Mouse (Mus musculus): ENCODE measurements around the gene Mcfd2. TPM values are rescaled to one million over a fixed set of nuclear protein-coding genes. Genes with fewer than 3 reads are reported as not detected.

Gene Mcfd2
- polyA plus RNA-seq, 1 experiment from 2014 or later = 81.3 TPM

DNA sequence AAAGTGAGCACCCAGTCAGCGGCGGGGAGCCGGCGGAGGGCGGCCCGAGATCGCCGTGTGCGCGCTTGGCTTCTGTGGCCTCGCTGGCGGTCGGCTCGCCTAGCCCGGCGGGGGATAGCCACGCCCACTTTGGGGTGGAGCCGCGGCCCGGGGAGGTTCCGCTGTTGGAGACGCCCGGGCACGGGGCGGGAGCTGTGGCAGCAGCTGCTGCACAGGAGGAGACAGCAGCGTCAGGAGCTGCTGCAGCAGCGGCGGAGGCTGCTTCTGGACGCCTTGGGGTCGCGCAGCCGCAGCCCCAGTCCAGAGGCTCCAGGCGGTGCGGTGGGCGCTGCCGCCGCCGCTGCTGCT is 16.9 kb upstream of the Mcfd2 start, which contains the start of gene Ttc7:
Gene Ttc7 (plus strand): TSS at position 181 of the 348 bp plus-strand sequence.
- H3K4me3 ChIP-seq (ENCODE audit: control insufficient read depth in 1 of 2, insufficient read depth in 1 of 2, low read depth in 1 of 2, low read length in 2 of 2) = peak within 1 kb of the TSS; percentile 64 to 69
- 0% methylated on average over 27 of the region's 38 CpGs for WGBS
- ATAC-seq (ENCODE audit: insufficient number of reproducible peaks, insufficient read depth, low FRiP score, low read depth) = peak; percentile 93
- H3K27me3 ChIP-seq (ENCODE audit: control insufficient read depth, insufficient read depth, low read length) = peaks cover 24% of the 10 kb centered on the region
- peak within 1 kb of the TSS; percentile 58 to 84; a peak in 3 of 4 replicates for H3K27ac ChIP-seq (replicated peaks in 1 of 2; ENCODE audit: control insufficient read depth in 1 of 2, insufficient read depth in 1 of 2, low read depth in 2 of 2, low read length in 2 of 2)
- peak within 1 kb of the TSS; percentile 82 for H3K9ac ChIP-seq (ENCODE audit: low read length)
- H3K4me2 ChIP-seq (ENCODE audit: low read length) = peak within 1 kb of the TSS; percentile 97
- H3K9me3 ChIP-seq (ENCODE audit: control insufficient read depth, low read length) = no peaks in the 10 kb centered on the region
- no peaks in the 10 kb centered on the region for H3K36me3 ChIP-seq (ENCODE audit: control insufficient read depth, insufficient read depth, low read length)
- H3K4me1 ChIP-seq (ENCODE audit: control insufficient read depth in 2 of 2, insufficient read depth in 2 of 2, low read length in 2 of 2) = peaks cover 3 to 16% of the 10 kb centered on the region in 2 experiments; a peak in 2 of 4 replicates

- WGBS = under 1% methylated on average over 44 of the region's 44 CpGs
- Histone ChIP-seq H3K4me3 (ENCODE audit: control insufficient read depth in 1 of 2, insufficient read depth in 1 of 2, low read depth in 1 of 2, low read length in 2 of 2) (peak overlapping the region; percentile 64 to 69), H3K4me1 (ENCODE audit: control insufficient read depth in 2 of 2, insufficient read depth in 2 of 2, low read length in 2 of 2) (peaks cover 3 to 16% of the 10 kb centered on the region in 2 experiments; a peak in 2 of 4 replicates), H3K27ac (replicated peaks in 1 of 2; ENCODE audit: control insufficient read depth in 1 of 2, insufficient read depth in 1 of 2, low read depth in 2 of 2, low read length in 2 of 2) (peak overlapping the region; percentile 58 to 84; a peak in 3 of 4 replicates), H3K9me3 (ENCODE audit: control insufficient read depth, low read length) (no peaks in the 10 kb centered on the region), H3K9ac (ENCODE audit: low read length) (peak overlapping the region; percentile 82), H3K27me3 (ENCODE audit: control insufficient read depth, insufficient read depth, low read length) (peaks cover 22% of the 10 kb centered on the region), H3K4me2 (ENCODE audit: low read length) (peak overlapping the region; percentile 97), H3K36me3 (ENCODE audit: control insufficient read depth, insufficient read depth, low read length) (no peaks in the 10 kb centered on the region)
- ATAC-seq (ENCODE audit: insufficient number of reproducible peaks, insufficient read depth, low FRiP score, low read depth) = peak; percentile 80
Measured at GRCm38 (mm10) chr17:87282007-87282705, 16.4 kb upstream of the Mcfd2 start.

GRCm38 (mm10) chr17:87275363-87276341 is 9.9 kb upstream of the Mcfd2 start:
- WGBS = 45% methylated on average over 15 of the region's 15 CpGs
- Histone ChIP-seq H3K9ac (ENCODE audit: low read length) (no peak overlapping the region), H3K4me1 (ENCODE audit: control insufficient read depth in 2 of 2, insufficient read depth in 2 of 2, low read length in 2 of 2) (peaks cover 0 to 7% of the 10 kb centered on the region in 2 experiments; a peak in 1 of 4 replicates), H3K27me3 (ENCODE audit: control insufficient read depth, insufficient read depth, low read length) (no peaks in the 10 kb centered on the region), H3K36me3 (ENCODE audit: control insufficient read depth, insufficient read depth, low read length) (no peaks in the 10 kb centered on the region), H3K4me2 (ENCODE audit: low read length) (no peak overlapping the region), H3K27ac (replicated peaks in 1 of 2; ENCODE audit: control insufficient read depth in 1 of 2, insufficient read depth in 1 of 2, low read depth in 2 of 2, low read length in 2 of 2) (no peak overlapping the region), H3K4me3 (ENCODE audit: control insufficient read depth in 1 of 2, insufficient read depth in 1 of 2, low read depth in 1 of 2, low read length in 2 of 2) (no peak overlapping the region), H3K9me3 (ENCODE audit: control insufficient read depth, low read length) (peaks cover 5% of the 10 kb centered on the region; the same call in 1 of the 2 replicates)
- no peak for ATAC-seq (ENCODE audit: insufficient number of reproducible peaks, insufficient read depth, low FRiP score, low read depth)

GRCm38 (mm10) chr17:87269454-87269853 is 3.7 kb upstream of the Mcfd2 start:
- no peak for ATAC-seq (ENCODE audit: insufficient number of reproducible peaks, insufficient read depth, low FRiP score, low read depth)
- no peak overlapping the region for H3K4me2 ChIP-seq (ENCODE audit: low read length)
- 71% methylated on average over 6 of the region's 6 CpGs for WGBS

DNA sequence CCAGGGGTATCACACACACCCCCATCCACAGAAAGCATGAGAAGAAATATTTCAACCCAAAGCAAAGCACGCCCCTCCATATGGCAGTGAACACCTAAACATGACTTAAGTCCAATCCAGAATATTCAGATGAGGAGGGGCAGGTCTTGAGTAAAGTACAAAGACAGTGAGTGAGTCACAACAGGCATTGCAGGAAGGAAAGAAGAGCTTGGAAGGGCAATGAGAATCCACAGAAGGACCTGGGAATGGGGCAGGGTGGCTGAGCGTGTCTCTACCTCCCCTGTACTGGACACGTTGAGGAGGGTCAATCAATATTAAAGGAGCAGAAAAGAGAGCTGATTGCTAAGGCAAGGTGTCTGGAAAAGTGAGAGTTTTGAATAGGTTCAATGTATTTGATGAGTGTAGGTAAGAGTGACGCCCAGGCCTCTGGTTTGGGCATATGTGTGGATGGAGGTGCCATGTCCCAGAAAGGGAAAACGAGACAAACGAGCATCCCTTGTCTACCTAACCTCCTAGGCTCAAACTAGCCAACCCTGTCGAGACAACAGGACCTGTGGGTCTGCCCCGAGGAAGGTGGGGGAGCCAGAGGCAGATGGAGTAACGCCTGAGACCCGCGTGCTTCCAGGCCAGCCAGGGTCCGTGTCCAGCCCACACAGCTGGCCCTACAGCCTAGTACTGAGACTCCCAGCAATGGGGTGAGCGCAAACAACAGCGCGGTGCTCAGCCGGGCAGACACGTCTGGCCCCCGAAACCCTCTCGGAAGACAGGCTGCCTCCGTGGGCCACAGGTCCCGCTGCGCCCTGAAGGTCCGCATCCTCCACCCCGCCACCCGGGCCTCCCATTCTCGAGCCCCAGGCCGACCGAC is 576 bp downstream of the Mcfd2 start:
- Histone ChIP-seq H3K27ac (replicated peaks in 1 of 2; ENCODE audit: control insufficient read depth in 1 of 2, insufficient read depth in 1 of 2, low read depth in 2 of 2, low read length in 2 of 2) (peak overlapping the region; percentile 28 to 65), H3K27me3 (ENCODE audit: control insufficient read depth, insufficient read depth, low read length) (no peaks in the 10 kb centered on the region), H3K9me3 (ENCODE audit: control insufficient read depth, low read length) (0 out of 2 replicates have a peak, but pooled peaks cover 9% of the 10 kb centered on the region), H3K4me2 (ENCODE audit: low read length) (peak overlapping the region; percentile 86), H3K36me3 (ENCODE audit: control insufficient read depth, insufficient read depth, low read length) (peaks cover 6% of the 10 kb centered on the region), H3K4me1 (ENCODE audit: control insufficient read depth in 2 of 2, insufficient read depth in 2 of 2, low read length in 2 of 2) (peaks cover 5 to 13% of the 10 kb centered on the region in 2 experiments), H3K4me3 (ENCODE audit: control insufficient read depth in 1 of 2, insufficient read depth in 1 of 2, low read depth in 1 of 2, low read length in 2 of 2) (peak overlapping the region; percentile 89 to 96), H3K9ac (ENCODE audit: low read length) (peak overlapping the region; percentile 98)
- ATAC-seq (ENCODE audit: insufficient number of reproducible peaks, insufficient read depth, low FRiP score, low read depth) = peak; percentile 45
- WGBS = 6% methylated on average over 28 of the region's 28 CpGs

More at GRCm38 (mm10) chr17:87269454-87269853, 3.7 kb upstream of the Mcfd2 start:
- no peaks in the 10 kb centered on the region for H3K27me3 ChIP-seq (ENCODE audit: control insufficient read depth, insufficient read depth, low read length)
- no peaks in the 10 kb centered on the region for H3K36me3 ChIP-seq (ENCODE audit: control insufficient read depth, insufficient read depth, low read length)
- H3K4me3 ChIP-seq (ENCODE audit: control insufficient read depth in 1 of 2, insufficient read depth in 1 of 2, low read depth in 1 of 2, low read length in 2 of 2) = no peak overlapping the region
- H3K9ac ChIP-seq (ENCODE audit: low read length) = no peak overlapping the region
- H3K4me1 ChIP-seq (ENCODE audit: control insufficient read depth in 2 of 2, insufficient read depth in 2 of 2, low read length in 2 of 2) = peaks cover 5 to 7% of the 10 kb centered on the region in 2 experiments
- H3K27ac ChIP-seq (replicated peaks in 1 of 2; ENCODE audit: control insufficient read depth in 1 of 2, insufficient read depth in 1 of 2, low read depth in 2 of 2, low read length in 2 of 2) = no peak overlapping the region
- H3K9me3 ChIP-seq (ENCODE audit: control insufficient read depth, low read length) = peaks cover 5% of the 10 kb centered on the region; the same call in 1 of the 2 replicates

DNA sequence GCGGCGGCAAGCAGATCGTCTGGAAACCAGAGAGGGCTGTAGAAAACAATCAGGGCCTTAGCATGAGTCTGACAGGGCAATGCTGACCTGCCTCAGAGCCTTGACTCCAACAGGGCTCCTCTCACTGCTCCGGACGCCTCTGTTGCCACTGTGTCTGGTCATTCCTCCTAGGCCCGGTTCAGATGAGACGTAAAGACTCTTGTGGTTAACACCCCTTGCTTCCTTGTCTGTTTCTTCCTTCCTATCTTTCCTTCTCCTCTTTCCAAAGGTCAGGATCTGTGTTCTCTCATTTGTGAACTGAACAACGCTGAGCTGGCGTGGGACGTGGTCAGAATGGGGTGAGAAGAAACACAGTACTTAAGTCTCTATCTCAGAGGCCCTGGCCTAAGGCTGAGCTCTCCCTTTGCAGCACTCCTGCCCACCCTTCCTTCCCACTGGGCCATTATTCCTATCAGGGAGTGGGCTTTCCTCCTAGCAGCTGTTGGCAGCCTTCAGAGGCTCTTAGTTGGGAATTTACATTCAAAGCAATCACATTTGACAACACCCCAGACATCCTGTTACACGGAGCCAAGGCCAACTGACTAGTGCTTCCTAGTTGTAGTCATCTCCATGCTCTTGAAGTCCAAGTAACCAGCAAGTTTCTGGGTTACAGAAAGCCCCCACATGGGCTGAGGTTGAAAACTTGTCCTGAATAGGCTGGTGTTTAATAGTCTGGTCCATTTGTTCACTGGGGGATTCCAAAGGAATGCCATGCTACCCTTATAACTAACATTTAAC is 1.5 kb downstream of the Mcfd2 start:
- 0 out of 2 replicates have a peak, but pooled peaks cover 9% of the 10 kb centered on the region for H3K9me3 ChIP-seq (ENCODE audit: control insufficient read depth, low read length)
- ATAC-seq (ENCODE audit: insufficient number of reproducible peaks, insufficient read depth, low FRiP score, low read depth) = peak; percentile 26; the same call in 1 of the 2 replicates
- peak overlapping the region; percentile 89 to 96; a peak in 3 of 4 replicates for H3K4me3 ChIP-seq (ENCODE audit: control insufficient read depth in 1 of 2, insufficient read depth in 1 of 2, low read depth in 1 of 2, low read length in 2 of 2)
- H3K4me2 ChIP-seq (ENCODE audit: low read length) = peak overlapping the region; percentile 86
- H3K4me1 ChIP-seq (ENCODE audit: control insufficient read depth in 2 of 2, insufficient read depth in 2 of 2, low read length in 2 of 2) = peaks cover 5 to 13% of the 10 kb centered on the region in 2 experiments
- whole genome bisulfite sequencing = 69% methylated on average over 11 of the region's 11 CpGs
- peak overlapping the region; percentile 98 for H3K9ac ChIP-seq (ENCODE audit: low read length)
- H3K27me3 ChIP-seq (ENCODE audit: control insufficient read depth, insufficient read depth, low read length) = no peaks in the 10 kb centered on the region
- H3K36me3 ChIP-seq (ENCODE audit: control insufficient read depth, insufficient read depth, low read length) = peaks cover 14% of the 10 kb centered on the region
- H3K27ac ChIP-seq (replicated peaks in 1 of 2; ENCODE audit: control insufficient read depth in 1 of 2, insufficient read depth in 1 of 2, low read depth in 2 of 2, low read length in 2 of 2) = peak overlapping the region; percentile 40 to 53
